Mouse (Mus musculus) thymus, postnatal 4 days (tissue): ENCODE results near the gene Myl9.
A peak's percentile ranks its signal among the peaks of the same experiment; 100 is the strongest.

Experiments
- DNase-seq: peaks from one replicate; pipeline ENCODE4 v3.0.0; 2021

Gene Myl9

DNA sequence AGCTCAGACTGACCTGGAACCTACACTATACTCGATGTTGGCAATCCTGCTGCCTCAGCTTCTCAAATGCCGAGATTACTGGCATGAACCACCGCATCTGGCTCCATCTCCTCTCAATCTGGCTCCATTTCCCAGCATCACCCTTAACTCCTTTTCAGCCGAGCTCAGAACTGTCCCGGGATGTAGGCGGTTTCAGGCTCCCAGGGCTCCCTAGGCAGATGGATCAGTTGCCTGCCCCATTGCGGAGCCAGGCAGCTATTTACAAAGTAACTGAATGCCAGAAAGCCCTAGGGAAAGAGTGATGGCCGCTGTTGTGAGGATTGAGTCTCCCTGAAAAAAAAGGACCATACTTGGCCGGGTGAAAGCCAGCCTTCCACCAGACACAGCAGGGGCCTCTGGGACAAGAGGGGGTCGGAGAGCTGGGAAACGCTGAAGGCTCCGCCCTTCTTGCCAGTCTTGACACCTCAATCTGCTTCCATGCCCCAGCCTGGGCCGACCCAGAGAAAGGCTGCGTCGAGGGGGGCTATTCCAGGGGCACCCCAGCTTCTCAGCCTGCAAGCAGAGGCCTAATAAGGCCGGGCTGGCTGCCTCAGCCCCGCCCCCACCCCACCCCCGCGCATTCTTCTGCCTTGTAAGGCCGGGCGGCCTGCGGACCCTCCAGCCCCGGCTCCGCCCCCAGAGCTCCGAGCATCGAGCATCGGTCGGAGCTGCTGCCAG is at the start of gene Myl9:
Gene Myl9, plus strand, starts transcription at position 683 of the 717 bp plus-strand sequence.
- peak; percentile 28 for DNase-seq

DNA sequence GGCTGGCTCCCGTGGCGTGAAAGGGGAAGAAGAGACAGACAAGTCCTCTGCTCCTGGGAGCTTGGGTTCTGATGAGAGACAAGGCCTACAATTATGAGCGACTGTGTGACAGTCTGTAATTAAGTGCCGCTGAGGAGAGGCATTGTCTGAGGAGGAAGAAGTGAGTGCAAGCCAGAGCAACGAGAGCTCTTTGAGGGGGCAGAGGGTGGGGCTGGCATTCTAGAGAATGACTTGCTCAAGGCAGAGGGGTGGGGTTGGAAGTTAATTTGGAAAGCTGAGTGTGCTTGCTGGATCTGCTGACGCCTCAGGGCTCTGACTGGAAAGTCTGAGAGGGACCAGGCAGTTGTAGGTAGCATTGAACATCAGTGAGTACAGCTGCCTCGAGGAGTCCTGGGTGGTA is 48.9 kb upstream of the Myl9 start:
- no peak for DNase-seq

GRCm38 (mm10) chr2:156726878-156727277 is 48.3 kb upstream of the Myl9 start:
- no peak for DNase-seq

DNA sequence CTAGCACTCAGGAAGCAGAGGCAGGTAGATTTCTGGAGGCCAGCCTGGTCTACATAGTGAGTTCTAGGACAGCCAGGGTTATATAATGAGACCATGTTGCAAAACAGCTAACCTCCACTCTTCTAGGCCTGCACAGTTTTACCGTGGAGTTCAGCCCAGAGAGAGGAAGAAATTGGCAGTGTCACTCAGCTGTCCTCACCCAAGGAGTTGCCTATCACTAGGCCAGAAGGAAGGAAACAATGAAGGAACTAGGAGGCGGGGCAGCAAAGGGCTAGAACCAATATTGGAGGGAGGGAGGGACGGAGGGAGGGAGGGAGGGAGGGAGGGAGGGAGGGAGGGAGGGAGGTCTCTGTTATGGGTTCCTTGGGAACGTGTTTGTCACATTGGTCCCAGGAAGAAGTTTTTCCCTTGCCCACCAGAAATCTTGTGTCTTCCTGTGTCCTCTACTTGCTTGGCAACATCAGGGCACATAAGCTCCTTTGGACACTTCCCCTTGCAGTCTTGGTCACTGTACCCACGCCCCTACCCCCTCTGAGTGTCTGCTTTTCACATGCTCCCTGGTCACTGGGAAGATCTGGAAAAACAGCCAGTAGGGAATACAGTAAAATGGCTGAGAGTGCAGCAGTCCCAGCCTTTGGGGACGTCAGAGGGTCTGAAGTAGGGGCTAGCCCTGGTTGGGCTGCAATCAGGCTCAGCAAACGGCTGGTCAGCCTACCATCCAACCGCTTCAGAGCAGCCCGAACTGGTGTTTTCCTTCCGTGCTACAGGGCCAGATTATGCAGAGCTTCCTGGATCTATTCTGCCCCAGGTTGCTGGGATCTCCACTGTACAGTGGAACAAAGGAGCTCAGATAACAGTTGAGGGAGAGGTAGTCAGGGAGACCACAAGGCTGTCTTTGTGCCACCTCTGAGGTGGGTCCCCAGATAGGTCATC is 45.4 kb upstream of the Myl9 start:
- no peak for DNase-seq

DNA sequence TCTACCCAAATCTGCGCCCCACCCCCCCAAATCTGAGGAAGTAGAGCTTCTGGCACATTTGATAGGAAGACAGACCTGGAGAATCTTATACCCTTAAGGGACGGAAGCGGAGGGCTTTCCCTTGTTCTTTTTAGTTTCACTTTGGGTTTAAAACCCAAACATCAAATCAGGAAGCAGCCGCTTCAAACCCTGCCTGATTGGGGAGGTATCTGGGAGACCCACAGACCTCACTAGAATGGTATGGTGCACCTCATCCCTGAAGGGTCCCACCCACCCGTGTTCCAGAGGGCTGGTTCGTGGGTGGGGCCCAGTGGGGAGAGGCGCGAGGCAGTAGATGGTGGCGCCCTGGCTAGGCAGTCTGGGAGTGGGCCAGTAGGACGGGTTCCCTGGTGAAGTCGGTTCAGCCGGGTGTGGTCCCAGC is 44.7 kb upstream of the Myl9 start:
- peak; percentile 64 for DNase-seq

DNA sequence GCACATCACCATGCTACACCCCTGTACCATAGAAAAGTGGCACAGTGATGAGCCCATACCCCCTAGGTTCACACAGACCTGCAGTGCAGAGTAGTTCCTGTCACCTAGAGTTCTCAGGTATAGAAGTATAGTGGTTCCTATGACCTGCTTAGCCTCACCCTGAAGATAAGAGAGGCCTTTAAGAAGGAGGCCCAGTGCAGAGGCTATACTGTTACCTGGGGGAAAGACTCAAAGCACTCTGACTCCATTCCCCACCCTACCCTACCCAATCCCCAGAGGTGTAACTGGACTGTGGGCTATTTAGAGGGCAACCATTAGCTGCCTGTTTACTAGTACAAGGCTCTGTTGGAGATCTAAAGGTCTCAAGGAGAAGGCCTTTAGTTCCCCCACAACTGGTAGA is 43.6 kb upstream of the Myl9 start:
- no peak for DNase-seq

DNA sequence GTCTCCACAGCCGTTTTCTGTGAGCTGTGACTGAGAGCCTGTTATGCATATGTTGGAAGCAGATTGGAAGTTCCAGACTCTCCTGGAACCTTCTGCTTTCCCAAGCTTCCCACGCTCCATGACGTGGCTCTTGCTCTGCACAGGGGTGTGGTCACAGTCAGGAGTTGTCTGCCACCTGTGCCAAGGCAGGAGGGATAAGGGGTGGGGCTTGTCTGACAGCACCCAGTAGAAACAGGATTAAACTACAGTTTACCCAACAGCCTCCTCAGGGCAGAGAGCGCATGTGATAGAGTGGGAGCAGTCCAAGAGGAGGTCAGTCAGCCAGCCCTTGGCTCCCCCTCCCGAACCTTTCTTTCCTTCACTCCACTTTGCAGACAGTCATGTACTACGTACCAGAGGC is 43.1 kb upstream of the Myl9 start:
- DNase-seq = no peak

DNA sequence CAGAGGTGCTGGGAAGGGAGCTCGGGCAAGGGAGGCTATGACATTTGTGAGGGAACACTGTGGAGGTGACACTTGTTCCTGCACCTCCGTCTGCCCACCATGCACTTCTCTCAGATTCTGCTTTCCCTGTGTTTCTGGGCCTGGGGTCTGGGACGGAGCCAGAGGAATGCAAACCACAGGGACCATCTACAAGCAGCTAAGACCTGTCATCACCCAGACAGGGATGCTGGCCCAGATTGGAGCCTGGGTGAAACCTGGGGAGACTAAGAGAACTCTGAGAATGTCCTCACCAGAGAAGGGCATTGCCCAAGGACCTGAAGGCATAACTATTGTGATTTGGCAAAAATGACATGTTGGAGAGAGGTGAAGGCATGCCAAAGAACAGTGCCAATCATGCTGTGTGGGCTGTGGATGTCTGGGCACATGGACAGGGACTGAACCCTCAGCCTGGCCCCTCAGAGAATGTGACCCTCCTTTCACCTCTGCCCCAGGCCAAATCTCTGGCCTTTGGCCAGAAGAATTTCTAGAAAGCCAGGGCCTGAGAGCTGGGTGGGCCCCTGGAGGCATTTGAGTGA is 39.4 kb upstream of the Myl9 start:
- no peak for DNase-seq

GRCm38 (mm10) chr2:156736846-156737245 is 38.4 kb upstream of the Myl9 start:
- DNase-seq = no peak

DNA sequence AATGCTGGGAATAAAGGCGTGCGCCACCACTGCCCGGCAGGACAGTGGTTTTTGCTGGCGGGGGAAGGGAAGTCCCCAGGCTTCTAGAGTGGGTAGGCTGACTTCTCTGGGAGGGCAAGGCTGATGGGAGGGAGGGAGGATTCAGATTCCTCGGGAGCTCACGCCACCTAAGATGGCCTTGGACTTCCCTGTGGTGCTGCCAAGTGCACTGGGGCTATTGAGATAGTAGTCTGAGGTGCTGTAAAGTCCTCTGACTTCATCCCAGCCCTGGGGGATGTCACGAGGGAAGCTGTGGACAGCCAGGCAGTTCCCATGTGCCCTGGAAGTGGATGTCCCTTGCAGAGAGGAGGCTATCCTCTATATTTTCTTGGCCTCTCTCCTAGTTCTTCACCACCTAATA is 37.2 kb upstream of the Myl9 start:
- no peak for DNase-seq

DNA sequence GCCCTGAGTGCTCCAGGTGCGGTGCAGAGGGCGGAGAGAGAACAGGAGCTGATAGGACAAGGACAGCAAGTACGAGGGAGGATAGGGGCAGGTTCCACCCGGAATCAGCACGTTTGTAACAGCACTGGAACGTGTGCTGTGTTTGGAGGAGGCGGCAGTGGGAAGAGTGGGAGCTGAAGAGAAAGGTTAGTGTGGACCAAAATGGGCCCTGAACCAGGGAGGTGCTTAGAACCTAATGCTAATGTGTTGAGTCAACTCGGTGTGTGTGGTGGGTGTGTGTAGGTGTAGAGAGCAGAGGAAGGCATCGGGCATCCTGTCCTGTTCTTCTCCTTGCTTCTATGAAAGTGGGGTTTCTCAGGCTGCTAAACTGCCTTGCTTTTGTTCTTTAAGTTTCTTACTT is 34.0 kb upstream of the Myl9 start:
- DNase-seq = no peak

DNA sequence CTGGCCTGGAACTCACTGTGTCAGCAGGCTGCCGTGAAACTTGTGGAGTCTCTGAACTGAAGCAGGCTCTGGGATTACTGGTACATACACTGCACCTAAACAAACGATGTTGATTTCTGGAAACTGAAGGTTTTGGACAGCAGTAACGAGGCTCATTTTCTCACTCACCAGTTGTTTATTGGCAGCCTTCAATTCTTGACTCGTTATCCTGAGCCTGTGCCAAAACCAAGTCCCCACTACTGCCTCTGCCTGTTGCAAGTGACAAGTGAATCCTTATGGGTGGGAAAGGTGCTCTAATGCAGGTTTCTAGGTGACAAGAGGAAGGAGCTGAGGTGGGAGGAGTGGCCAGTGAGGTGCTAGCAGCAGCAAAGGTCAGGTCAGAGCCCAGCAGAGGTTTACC is 33.2 kb upstream of the Myl9 start:
- DNase-seq = no peak

GRCm38 (mm10) chr2:156743248-156743647 is 32.0 kb upstream of the Myl9 start:
- no peak for DNase-seq

GRCm38 (mm10) chr2:156744414-156744813 is 30.8 kb upstream of the Myl9 start:
- DNase-seq = no peak

- DNase-seq = no peak
Observed at GRCm38 (mm10) chr2:156747315-156747714, 27.9 kb upstream of the Myl9 start.

DNA sequence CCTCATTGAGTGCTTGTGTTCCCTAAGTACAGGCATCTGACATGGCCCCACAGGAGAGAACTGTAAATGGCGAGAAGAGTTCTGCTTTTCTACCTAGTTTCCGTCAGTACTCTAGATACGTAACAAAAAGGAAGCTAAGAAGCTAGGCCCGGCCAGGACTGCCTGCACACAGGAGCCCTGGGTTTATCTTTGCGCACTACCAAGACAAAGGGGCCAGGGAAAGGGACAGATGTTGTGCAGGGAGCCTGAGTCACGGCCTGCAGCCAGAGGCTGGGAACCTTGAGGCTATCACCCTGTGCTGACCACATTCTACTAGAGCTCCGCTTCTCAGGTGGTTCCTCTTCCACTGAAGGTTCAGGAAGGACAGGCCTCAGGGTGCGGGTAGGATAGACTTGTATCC is 25.5 kb upstream of the Myl9 start:
- no peak for DNase-seq

DNA sequence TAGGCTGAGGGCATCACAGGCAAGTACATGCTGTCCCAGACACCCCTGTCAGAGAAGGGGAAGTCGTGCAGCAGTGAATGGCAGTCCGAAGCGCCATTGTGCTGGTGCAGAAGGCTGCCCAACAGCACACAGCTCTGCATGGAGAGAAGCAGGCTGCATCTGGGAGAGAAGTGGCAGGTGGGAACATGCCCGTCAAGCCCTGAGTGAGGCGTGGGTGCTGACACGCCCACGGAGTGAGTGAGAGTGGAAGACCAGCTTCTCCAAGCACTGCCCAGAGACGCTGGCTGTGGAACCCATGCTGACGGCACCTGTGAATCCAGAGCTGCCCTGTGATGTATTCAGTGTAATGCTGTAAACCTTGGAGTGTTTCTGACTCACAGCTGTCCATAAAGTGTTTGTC is 18.3 kb upstream of the Myl9 start:
- no peak for DNase-seq

GRCm38 (mm10) chr2:156760843-156761505 is 14.2 kb upstream of the Myl9 start:
- DNase-seq = peak; percentile 55

DNA sequence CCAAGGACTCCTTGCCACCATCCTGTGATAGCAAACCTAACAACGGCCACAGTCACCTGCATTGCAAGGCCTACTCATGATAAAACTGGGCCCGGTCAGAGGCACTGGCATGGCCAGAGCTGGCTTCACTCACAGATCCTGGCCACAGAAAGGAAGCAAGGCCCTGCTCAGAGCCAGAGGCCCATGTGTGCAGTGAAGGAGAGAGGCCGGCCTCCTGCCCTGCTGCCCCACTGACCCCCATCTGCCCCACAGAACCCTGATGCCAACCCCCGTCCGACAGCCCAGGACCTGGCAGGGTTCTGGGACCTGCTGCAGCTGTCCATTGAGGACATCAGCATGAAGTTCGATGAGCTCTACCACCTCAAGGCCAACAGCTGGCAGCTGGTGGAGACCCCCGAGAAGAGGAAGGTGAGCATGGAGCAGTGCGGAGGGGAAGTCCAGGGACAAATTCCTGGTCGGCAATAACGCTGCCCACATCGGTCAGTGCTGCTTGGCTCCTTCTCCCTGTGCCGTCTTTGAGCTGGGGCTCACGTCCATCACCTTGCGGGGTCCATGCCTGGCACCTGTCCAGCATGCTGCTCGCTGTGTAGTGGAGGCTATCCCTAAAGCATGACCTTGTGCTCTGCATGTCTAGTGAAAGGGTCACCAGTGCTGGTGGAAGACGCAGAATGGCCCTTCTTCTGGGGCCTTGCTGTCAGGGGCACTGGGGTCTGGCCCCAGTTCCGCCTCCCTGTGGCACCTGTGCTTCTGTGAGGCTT is 13.5 kb upstream of the Myl9 start:
- DNase-seq = no peak

GRCm38 (mm10) chr2:156762499-156762898 is 12.7 kb upstream of the Myl9 start:
- no peak for DNase-seq

DNA sequence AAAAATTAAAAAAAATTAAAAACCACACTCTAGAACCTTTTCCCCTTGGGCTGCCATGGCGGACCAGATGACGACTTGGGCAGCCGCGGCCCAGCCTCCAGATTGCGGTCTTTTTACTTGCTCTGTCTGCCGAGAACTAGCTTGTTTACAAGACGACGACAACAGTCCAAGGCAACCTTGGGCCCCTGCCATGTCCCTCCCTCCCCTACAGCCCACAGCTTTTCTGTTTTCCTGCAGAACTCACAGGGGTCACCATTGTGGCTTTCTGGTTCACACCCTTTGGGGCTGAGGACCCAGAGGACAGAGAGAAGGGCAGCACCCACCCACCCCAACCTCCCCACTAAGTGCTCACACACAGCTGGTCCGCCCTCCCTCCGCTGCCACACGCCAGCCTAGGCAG is 12.1 kb upstream of the Myl9 start:
- DNase-seq = no peak

- no peak for DNase-seq
Observed at GRCm38 (mm10) chr2:156764022-156764421, 11.2 kb upstream of the Myl9 start.

- no peak for DNase-seq
Observed at GRCm38 (mm10) chr2:156764747-156765146, 10.5 kb upstream of the Myl9 start.
